Mouse (Mus musculus) adrenal gland, postnatal 4 days (tissue): ENCODE results near the gene Foxc1. TPM values are rescaled to one million over a fixed set of nuclear protein-coding genes. Genes with fewer than 3 reads are reported as not detected.

Experiments
- DNase-seq, 2 experiments: peaks; one replicate each; pipeline ENCODE4 v3.0.0; 2021 to 2022; ENCODE audit warnings: low spot score in 2 of 2, mixed read lengths in 2 of 2
- total RNA-seq, 2 experiments: library from RNA; stranded (reverse); gene quantifications; 2 replicates each; pipeline ENCODE4 v1.2.3; 2021

The Foxc1 gene
- total RNA-seq, 2 experiments from 2014 or later = 9.7 to 13.4 TPM

DNA sequence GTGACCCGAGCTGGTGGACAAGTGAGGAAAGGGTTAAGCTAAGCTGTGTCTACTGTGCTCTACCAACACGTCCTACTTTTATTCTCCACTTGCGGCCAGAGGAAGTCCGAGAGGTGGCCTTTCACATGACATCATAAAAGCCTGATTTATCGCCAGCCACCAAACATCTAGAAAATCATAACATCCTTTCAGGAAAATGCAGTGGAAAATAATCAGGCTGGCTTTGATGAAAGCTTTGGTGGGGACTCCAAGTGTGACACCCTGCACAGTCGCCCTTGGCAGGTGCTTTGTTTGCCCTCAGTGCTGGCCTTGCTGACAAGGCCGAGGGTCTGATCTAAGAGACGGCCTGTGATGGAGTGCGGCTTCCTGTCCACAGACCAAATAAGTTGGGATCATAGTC is 23.9 kb downstream of the Foxc1 start:
- DNase-seq = no peak

DNA sequence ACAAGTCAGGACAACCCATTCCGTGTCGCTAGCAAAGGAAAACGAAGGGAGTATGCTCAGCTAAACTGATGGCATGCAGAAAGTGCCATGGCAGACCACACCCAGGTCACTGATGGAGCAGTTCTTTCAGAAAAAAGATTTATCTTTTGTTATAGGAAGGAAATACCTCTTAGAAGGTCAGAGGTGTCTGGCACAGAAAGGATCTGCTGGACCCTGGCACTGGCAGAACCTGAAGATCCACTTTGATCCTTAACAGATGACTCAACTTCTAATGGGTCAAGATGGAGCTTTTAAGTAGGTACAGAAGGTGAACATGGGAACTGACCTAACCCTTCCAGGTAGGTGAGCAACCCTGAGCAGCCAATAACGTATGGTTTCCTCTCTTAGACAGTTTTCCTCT is 29.4 kb downstream of the Foxc1 start:
- no peak for DNase-seq

DNA sequence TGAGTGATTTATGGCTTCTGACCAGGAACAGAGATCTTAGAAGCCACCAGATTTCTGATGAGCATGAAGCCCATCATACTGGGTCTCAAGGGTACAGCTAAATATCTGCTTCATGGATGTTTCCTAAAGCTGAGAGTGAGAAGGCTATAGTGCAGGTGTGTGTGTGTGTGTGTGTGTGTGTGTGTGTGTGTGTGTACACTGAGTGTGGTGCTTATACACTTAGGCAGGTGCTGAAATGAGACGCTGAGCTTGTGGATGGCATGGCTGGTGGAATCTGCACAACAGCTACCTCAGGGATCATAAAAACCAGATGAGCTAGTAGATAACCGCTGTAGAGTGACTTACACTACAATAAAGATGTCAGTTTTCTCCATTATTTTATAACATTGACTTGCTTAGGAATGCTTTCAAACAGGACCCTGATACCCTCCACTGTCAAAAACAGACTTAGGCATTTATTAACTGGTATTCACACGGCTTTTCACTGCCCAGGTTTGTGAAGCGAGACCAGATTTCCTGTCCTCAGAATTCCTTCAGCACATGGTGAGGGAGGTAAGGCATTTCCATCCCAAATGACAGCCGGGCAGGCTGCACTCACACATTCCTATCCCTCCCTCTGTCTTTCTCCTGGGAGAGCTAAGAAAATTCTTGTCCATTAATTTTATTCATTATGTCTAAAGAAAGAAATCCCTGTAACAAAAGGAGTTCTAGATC is 43.0 kb downstream of the Foxc1 start:
- DNase-seq = no peak

DNA sequence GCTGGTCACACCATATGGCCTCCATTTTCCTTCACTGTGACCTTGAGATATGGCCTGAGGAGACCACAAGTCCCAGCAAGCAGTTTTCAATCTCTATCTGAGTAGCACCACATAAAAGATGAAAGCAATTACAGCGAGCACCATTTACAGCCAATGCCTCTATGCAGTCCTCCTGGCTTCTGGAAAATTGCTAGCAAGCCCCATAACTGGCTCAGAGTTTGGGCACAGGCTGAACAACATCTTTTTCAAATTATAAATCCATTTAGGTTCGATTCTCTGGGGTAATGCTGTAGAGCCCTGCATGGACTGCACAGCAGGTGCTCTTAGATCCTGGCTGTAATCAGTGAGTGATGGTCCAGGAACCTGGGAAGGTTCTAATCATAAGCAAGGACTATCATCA is 47.1 kb downstream of the Foxc1 start:
- no peak for DNase-seq

DNA sequence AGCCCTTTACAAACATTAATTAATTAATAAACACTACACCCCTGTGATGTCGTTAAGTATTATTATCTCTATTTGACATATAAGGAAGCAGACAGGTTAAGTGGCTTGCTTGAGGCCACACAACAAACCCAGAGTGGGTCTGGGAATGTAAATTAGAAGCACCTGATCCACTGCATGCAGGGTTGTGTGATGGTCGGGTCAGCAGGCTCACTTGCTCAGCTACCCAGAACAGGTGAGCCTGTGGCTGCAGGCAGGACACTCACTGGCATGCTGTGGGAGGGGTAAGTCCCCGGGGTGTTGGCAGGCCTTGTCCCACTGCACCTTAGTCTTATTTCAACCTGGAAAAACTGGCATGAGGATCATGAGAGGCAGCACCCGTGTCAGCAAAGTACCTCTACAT is 47.6 kb downstream of the Foxc1 start:
- DNase-seq = no peak

DNA sequence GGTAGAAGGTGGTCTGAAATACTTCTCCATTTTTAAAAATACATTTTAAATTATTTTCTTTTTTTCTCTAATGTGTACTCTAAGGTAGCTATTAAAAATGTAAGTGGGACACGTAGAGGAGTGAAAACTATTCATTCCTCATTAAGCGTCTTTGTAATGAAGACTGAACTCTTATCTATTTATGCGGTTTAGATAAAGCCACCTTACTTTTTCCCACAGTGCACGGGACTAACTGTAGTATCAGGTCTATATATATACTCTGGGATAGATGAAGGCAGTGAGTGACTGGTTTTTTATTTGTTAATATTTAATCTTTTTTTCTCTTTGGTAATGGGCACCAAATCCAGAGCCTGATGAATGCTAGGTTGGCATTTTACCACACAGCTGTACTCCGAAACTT is 53.8 kb downstream of the Foxc1 start:
- no peak for DNase-seq

Other genes starting within 250 kb of the Foxc1 start
- gene A530084C06Rik, start 247.3 kb upstream of the Foxc1 start, total RNA-seq = under 1 TPM; 0.11 to 0.28 TPM
- gene Foxf2, start 180.8 kb upstream of the Foxc1 start, total RNA-seq = under 1 TPM; 0.11 TPM